Mouse (Mus musculus) hindbrain, embryonic 14.5 days (tissue): ENCODE results near the gene Tomm40l. TPM values are rescaled to one million over a fixed set of nuclear protein-coding genes. Genes with fewer than 3 reads are reported as not detected.
A peak's percentile ranks its signal among the peaks of the same experiment; 100 is the strongest.

ENCODE experiments used
- ATAC-seq: fragments of 200-750 bp; cut with Nextera tagmentation; 2 replicates; pipeline ENCODE4 v1.8.0; 2017; ENCODE audit warnings: moderate number of reproducible peaks, mild to moderate bottlenecking, moderate TSS enrichment, moderate library complexity; ENCODE audit not compliant: low FRiP score
- DNase-seq: peaks from one replicate; pipeline ENCODE4 v3.0.0-alpha.2; 2015; ENCODE audit warnings: low spot score
- H3K27ac ChIP-seq: fragments of 300-500 bp; sonication (generic); 2 replicates; pipeline ENCODE4 v1.5.1; 2014; ENCODE audit warnings: mild to moderate bottlenecking, moderate library complexity
- H3K27me3 ChIP-seq: fragments of 300-500 bp; sonication (generic); 2 replicates; pipeline ENCODE4 v1.6.1; 2014; ENCODE audit warnings: mild to moderate bottlenecking, low read length, mixed read lengths; ENCODE audit not compliant: control insufficient read depth, insufficient read depth
- H3K36me3 ChIP-seq: fragments of 300-500 bp; sonication (generic); replicated peaks from 2 replicates; pipeline ENCODE4 v1.6.1; 2014; ENCODE audit not compliant: control insufficient read depth, insufficient read depth
- H3K4me1 ChIP-seq: fragments of 300-500 bp; sonication (generic); replicated peaks from 2 replicates; pipeline ENCODE4 v1.6.1; 2014; ENCODE audit warnings: antibody characterized with exemption, low read length, mixed read lengths; ENCODE audit not compliant: control insufficient read depth, insufficient read depth
- H3K4me2 ChIP-seq: fragments of 300-500 bp; sonication (generic); replicated peaks from 2 replicates; pipeline ENCODE4 v1.6.1; 2014; ENCODE audit warnings: mild to moderate bottlenecking, moderate library complexity
- H3K4me3 ChIP-seq: fragments of 300-500 bp; sonication (generic); replicated peaks from 2 replicates; pipeline ENCODE4 v1.5.1; 2014; ENCODE audit warnings: mild to moderate bottlenecking, low read length
- H3K9ac ChIP-seq: fragments of 300-500 bp; sonication (generic); 2 replicates; pipeline ENCODE4 v1.6.1; 2014
- H3K9me3 ChIP-seq: fragments of 300-500 bp; sonication (generic); 2 replicates; pipeline ENCODE4 v1.6.1; 2016; ENCODE audit warnings: low read length; ENCODE audit not compliant: control insufficient read depth
- whole genome bisulfite sequencing: fragments of 180-500 bp; shearing (Covaris S2); extraction: QIAGEN DNeasy Blood & Tissue Kit; methylation state at CpG from one replicate; pipeline ENCODE4 v1.1.7; 2014; 5-methylcytosine and 5-hydroxymethylcytosine counted together
- polyA plus RNA-seq: library from polyadenylated mRNA; unstranded; fragments of >200 nt; fragmentation: Nextera tagmentation; extraction: Ambion mirVana; gene quantifications from 2 replicates; pipeline ENCODE4 v1.2.1, GENCODE M21; 2014

The Tomm40l gene
- polyA plus RNA-seq, 1 experiment from 2014 or later = 41.2 TPM

DNA sequence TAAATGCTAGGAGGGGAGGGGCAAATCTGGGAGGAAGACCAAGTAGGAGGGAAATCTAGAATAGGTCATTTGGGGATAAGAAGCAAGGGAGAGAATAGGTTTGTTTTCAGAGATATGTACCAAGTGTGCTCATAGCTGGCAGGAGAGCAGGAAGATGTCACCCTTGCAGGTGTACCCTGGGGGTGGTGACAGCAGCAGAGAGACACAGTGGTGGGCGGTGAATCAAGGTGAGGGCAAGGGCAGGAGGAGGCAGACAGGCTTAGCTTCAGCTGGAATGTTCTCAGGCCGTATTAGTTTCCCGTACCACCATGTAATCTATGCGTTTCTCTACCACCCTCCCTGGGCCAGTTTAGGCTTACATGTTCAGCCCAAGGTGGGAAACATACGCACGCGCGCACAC lies 49.5 kb downstream of the Tomm40l start:
- Histone ChIP-seq H3K9me3 (no peaks in the 10 kb centered on the region), H3K27me3 (no peaks in the 10 kb centered on the region), H3K4me3 (no peak overlapping the region), H3K27ac (no peak overlapping the region), H3K4me1 (no peaks in the 10 kb centered on the region), H3K9ac (no peak overlapping the region), H3K4me2 (no peak overlapping the region), H3K36me3 (no peaks in the 10 kb centered on the region)
- 94% methylated on average over 8 of the region's 8 CpGs for WGBS
- DNase-seq (no peak), ATAC-seq (no peak)

DNA sequence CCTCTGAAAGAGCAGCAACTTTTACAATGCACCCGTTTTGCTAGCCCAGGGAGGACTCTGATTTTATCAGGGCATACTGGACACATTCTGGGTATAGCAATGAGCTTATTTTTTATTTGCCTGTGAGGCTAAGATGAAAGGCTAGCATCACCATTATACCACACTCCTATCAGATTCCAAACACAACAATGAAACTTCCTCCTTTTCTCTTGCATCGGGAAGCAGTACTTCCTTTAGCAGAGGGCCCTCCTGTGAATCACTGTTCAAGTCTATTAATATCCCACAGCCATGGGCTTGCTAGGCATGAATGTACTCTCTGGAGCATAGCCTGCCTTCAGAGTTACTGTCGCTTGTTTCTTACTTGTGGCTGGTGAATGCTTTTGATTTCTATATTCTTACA lies 51.2 kb downstream of the Tomm40l start:
- H3K4me2 ChIP-seq = no peak overlapping the region
- 58% methylated on average over 3 of the region's 3 CpGs for WGBS
- no peak overlapping the region for H3K4me3 ChIP-seq
- DNase-seq (no peak), ATAC-seq (no peak)
- H3K27me3 ChIP-seq = no peaks in the 10 kb centered on the region
- H3K9ac ChIP-seq = no peak overlapping the region
- H3K9me3 ChIP-seq = no peaks in the 10 kb centered on the region
- no peaks in the 10 kb centered on the region for H3K4me1 ChIP-seq
- H3K27ac ChIP-seq = peak overlapping the region; percentile 32; the same call in 1 of the 2 replicates
- H3K36me3 ChIP-seq = no peaks in the 10 kb centered on the region

DNA sequence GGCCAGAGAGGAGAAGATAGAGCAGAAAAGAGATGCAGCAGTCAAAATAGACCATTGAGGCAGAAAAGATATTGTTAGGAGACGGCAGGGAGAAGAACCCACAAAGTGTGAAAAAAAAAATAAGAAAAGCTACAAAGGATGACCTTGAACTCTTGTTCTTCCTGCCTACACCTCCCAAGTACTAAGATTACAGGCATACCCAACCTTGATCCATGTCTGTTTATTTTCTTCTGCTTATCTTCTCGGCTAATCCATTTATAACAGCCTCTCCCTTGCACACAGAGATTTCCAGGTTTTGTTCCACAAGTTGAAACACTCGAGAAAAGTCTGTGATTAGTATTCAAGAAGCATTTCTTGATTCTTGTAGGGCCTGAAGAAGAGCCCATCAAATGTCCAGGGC lies 52.4 kb downstream of the Tomm40l start:
- ATAC-seq (no peak), DNase-seq (no peak)
- H3K9ac ChIP-seq = no peak overlapping the region
- H3K4me2 ChIP-seq = no peak overlapping the region
- WGBS = 75% methylated on average over 3 of the region's 3 CpGs
- H3K4me1 ChIP-seq = no peaks in the 10 kb centered on the region
- no peak overlapping the region for H3K4me3 ChIP-seq
- no peak overlapping the region for H3K27ac ChIP-seq
- H3K27me3 ChIP-seq = no peaks in the 10 kb centered on the region
- no peaks in the 10 kb centered on the region for H3K9me3 ChIP-seq
- no peaks in the 10 kb centered on the region for H3K36me3 ChIP-seq

DNA sequence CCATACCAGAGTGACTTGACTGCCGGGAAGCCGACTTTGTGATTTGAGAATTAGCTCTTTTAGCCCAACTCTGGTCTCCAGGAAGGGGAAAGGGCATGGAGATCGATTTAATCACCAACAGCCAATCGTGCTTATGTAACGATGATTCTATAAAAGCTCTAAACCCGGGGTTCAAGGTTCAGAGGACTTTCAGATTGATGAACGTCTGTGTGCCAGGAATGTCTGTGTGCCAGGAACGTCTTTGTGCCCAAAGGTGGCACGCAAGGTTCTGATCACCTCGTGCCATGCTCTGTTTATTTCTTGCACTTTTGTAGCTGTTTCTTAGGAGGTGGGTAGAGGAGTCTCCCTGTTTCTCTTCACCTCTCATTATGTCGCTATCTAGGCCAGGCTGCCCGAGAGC lies 53.4 kb downstream of the Tomm40l start:
- Histone ChIP-seq H3K4me2 (no peak overlapping the region), H3K36me3 (no peaks in the 10 kb centered on the region), H3K9ac (no peak overlapping the region), H3K9me3 (no peaks in the 10 kb centered on the region), H3K27ac (no peak overlapping the region), H3K4me1 (no peaks in the 10 kb centered on the region), H3K4me3 (no peak overlapping the region), H3K27me3 (no peaks in the 10 kb centered on the region)
- no peak for DNase-seq
- 90% methylated on average over 12 of the region's 12 CpGs for WGBS
- no peak for ATAC-seq

Other genes starting within 250 kb of the Tomm40l start
- gene Fcgr2b, start 246.0 kb downstream of the Tomm40l start, polyA plus RNA-seq = 1.2 and 1.8 TPM in 2 replicates
- 0.33 and 0.56 TPM in 2 replicates for gene Fcgr4, start 203.6 kb downstream of the Tomm40l start, polyA plus RNA-seq
- 9.6 and 11.6 TPM in 2 replicates for gene Fcgr3, start 157.6 kb downstream of the Tomm40l start, polyA plus RNA-seq
- 11.7 and 20.3 TPM in 2 replicates for gene Cfap126, start 108.6 kb downstream of the Tomm40l start, polyA plus RNA-seq
- 311 and 314 TPM in 2 replicates for gene Sdhc, start 71.9 kb downstream of the Tomm40l start, polyA plus RNA-seq
- gene Mpz, start 71.8 kb downstream of the Tomm40l start, polyA plus RNA-seq = 3.5 and 4.8 TPM in 2 replicates
- gene Pcp4l1, start 26.2 kb downstream of the Tomm40l start, polyA plus RNA-seq = 37.2 and 55.1 TPM in 2 replicates
- gene Nr1i3, start 8.5 kb downstream of the Tomm40l start, polyA plus RNA-seq = 0.21 and 0.50 TPM in 2 replicates
- 5.6 and 7.0 TPM in 2 replicates for gene Apoa2, start 2.5 kb upstream of the Tomm40l start, polyA plus RNA-seq
- 25.2 and 30.1 TPM in 2 replicates for gene Fcer1g, start 11.9 kb upstream of the Tomm40l start, polyA plus RNA-seq
- gene Adamts4, start 27.9 kb upstream of the Tomm40l start, polyA plus RNA-seq = 3.0 and 3.7 TPM in 2 replicates
- 218 and 247 TPM in 2 replicates for gene Ndufs2, start 28.9 kb upstream of the Tomm40l start, polyA plus RNA-seq
- gene B4galt3, start 47.8 kb upstream of the Tomm40l start, polyA plus RNA-seq = 86.5 and 88.6 TPM in 2 replicates
- gene Ppox, start 58.7 kb upstream of the Tomm40l start, polyA plus RNA-seq = 43.5 and 44.6 TPM in 2 replicates
- gene Usp21, start 65.5 kb upstream of the Tomm40l start, polyA plus RNA-seq = 80.1 and 85.8 TPM in 2 replicates
- gene Ufc1, start 72.5 kb upstream of the Tomm40l start, polyA plus RNA-seq = 116 and 131 TPM in 2 replicates
- 45.9 and 49.9 TPM in 2 replicates for gene Dedd, start 106.6 kb upstream of the Tomm40l start, polyA plus RNA-seq
- gene Nit1, start 123.1 kb upstream of the Tomm40l start, polyA plus RNA-seq = 36.6 and 37.8 TPM in 2 replicates
- 60.3 and 66.1 TPM in 2 replicates for gene Pfdn2, start 123.2 kb upstream of the Tomm40l start, polyA plus RNA-seq
- gene Klhdc9, start 138.3 kb upstream of the Tomm40l start, polyA plus RNA-seq = 2.6 and 3.9 TPM in 2 replicates
- 2.3 TPM in 2 replicates for gene Nectin4, start 147.6 kb upstream of the Tomm40l start, polyA plus RNA-seq
- gene Arhgap30, start 166.4 kb upstream of the Tomm40l start, polyA plus RNA-seq = 0.31 and 0.71 TPM in 2 replicates
- 166 and 175 TPM in 2 replicates for gene Usf1, start 188.8 kb upstream of the Tomm40l start, polyA plus RNA-seq
- 2.4 and 3.1 TPM in 2 replicates for gene Tstd1, start 196.4 kb upstream of the Tomm40l start, polyA plus RNA-seq
- gene F11r, start 215.0 kb upstream of the Tomm40l start, polyA plus RNA-seq = 12.8 and 14.0 TPM in 2 replicates